Mouse (Mus musculus): ENCODE results near the gene Gbp7.

DNA sequence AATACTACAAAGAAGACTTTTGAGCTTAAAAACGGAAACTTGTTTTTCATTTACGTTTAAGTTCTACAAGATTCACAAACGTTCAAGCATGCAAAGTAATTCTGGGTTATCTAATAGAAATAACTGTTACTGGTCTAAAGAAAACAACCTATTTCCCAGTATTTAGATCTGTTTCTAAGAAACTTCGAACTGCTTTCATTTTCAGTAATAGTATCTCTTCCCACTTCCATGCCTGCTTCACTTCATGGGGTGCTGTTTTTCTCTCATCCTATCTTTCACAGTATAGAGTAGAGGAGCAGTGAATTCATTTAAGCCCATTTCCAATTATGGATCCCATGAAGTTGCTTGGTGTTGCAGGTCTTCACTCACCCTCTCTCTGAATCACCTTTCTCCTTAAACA, 48.2 kb downstream of the Gbp7 start:
- TF ChIP-seq EP300 (IDR thresholded peaks at IDR 0.05; ENCODE audit: low read depth) (no peak), CTCF (IDR thresholded peaks at IDR 0.05; ENCODE audit: low read depth) (no peak)
